Mouse (Mus musculus) large intestine, adult 2 months (tissue): ENCODE measurements at regions not wholly inside any gene's neighbourhood (a gene's known extent, or its start where the extent isn't known, plus 50 kb on each side); places are given as distances from the start of the nearest gene placed in this dataset.

Experiments
- DNase-seq: peaks from one replicate; pipeline ENCODE4 v3.0.0-alpha.2; 2012; ENCODE audit warnings: low read depth, low spot score
- WGBS: fragments of 180-500 bp; shearing (Covaris S2); methylation state at CpG from one replicate; pipeline ENCODE4 v1.1.7; 2018; 5-methylcytosine and 5-hydroxymethylcytosine counted together

DNA sequence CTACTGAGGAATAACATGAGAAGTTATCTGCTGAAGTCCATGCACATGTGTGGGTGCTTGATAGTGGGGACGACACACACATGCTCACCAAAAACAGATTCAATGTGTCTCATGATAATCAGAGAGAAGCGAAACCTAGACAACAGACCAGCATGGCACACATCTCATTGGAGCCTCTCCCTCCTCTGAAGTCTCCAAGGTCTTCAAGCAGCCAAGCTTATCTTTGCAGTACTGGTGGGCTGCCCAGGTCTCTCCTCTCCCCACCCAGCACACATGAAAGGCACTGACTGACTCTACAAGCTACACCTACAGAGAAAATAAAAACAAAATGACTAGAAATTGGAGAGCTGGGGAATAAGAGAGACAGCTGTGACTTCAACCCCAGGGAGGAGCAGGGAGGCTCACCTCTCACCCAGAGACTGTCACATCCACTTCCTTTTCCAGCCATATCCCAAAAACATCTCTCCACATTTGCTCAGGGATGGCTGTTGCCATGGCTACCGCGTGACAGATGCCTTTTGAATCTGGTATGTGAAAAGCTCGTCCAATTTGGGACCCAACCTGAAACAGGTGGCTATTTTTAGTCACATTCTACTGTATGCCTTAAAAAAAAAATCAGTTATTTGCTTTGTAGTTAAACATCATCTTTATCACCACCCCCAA lies 62.7 kb upstream of the Lclat1 start:
- 77% methylated on average over 5 of the region's 5 CpGs for WGBS
- DNase-seq, result no peak

DNA sequence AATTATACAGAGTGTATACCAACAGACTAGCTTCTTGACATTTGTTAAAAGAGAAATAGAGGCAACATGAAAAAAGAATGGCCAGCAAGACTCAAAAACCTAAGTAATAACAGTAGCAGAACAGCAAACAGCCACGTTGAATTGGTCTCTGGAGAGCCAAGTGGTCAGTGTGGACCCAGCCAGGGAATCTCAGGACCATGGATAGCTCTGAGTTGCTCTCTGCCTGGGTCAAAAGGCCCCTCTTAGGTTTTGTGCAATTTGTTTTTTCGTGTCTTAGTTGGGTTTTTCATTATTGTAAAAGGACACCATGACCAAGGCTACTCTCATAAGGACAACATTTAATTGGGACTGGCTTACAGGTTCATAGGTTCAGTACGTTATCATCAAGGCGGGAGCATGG lies 60.8 kb upstream of the Lclat1 start:
- WGBS, result 54% methylated on average over 4 of the region's 4 CpGs
- no peak for DNase-seq

DNA sequence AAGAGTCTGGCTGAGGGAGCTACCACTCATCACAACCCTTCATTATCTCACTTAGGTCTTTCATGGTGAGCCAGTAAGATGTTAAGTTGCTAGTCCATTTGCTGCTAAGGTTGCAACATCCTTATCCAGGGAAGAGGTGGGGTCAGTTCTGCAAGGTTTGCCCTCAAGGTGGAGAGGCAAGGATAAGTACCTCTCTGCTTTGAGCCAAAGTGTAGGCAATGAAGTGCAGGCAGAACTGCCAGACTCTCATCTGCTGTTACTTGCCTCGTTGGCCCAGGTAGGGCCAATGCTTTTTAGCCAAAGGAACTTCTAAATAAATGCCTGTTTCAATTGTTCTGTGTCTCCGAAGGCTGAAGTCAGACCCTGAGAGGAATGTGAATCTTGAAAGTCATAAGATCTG lies 59.6 kb upstream of the Lclat1 start:
- no peak for DNase-seq
- 81% methylated on average over 2 of the region's 2 CpGs for WGBS

DNA sequence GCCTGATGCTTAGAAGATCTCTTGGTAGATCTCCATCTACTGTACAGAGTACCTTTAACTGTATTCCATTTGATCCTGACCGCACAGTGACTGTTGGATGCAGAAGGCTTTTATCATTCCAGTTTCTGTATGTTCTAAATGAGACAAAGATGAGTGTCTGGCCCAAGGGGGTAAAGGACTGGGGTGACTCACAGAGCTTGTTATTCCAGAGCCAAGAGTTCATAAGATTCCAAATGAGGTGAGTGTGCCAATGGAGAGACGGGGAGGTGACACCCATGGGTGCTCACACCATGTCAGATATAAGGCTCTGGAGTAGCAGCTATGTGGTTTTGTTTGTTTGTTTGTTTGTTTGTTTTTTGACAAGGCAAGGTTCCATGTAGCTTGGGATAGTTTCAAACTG lies 54.8 kb upstream of the Lclat1 start:
- whole genome bisulfite sequencing, result 79% methylated on average over 2 of the region's 2 CpGs
- no peak for DNase-seq

DNA sequence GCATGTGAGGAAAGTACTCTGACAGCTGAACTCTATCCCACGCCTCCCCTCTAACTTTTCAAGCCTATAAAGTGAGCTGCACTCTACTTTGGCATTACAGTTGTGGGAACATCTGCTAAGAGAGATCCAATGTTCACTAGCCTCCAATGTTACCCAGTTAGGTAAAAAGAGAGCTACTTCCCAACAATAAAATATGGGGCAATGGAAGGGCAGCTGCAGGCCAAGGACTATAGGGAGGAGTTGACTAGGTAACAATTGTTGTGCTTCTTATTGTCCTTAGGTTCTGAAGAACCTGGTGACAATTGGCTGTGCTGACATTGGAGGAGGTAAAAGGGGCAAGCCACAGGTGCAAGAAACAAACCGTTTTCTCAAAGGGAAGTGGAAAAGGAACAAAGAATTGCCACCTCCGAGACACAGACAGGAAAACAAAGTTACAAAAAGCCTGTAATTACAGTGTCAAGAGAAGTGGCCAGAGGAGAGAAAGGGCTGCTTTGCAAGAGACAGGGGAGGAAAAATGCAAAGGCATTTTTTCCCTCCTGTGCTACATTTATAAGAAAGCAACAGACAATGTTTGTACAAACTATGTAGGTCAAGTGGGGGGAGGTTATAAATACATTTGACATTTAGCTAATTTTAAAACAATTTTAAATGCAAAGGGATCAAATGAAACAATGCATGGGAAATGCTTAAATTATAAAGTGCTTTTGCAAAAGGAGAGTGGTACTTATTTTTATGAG lies 54.1 kb upstream of the Lclat1 start:
- no peak for DNase-seq
- 36% methylated on average over 3 of the region's 3 CpGs for WGBS

DNA sequence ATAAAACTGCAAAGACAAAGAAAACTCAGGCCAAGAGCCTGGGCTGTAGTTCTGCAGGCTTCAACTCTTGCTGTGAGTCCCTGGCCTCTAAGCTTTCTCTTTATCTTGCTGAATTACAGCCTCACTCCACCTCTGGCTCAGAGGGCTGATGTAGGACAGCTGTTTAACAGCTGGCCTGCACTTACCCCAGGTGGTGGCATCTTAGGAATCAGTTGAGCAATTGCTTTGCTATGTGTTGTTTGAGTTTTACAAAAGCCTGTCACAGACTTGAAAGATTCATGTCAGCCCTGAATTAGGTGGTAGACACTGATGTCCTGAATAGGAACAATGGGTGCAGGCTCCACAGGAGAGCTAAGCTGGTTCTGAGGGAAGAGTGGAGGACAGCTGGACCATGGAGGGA lies 53.6 kb upstream of the Lclat1 start:
- DNase-seq, result no peak

DNA sequence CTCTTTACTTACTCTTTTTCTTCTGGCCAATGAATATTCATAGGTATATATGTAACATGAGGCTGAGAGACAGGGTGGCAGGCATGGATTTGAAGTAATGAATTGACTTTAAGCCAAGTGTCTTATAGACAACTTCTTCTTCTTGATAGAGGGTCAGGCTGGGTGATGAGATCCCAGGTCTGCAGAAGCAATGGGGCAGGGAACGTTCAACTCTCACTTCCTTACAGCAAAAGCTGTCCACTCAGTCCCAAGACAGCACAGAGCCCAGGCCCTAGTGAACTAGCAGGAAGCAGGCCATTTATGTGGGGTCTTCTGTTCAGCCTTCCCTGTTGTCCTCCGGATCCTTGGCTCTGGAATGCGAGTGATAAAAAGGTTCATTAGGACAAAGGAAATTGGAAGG lies 52.6 kb upstream of the Lclat1 start:
- WGBS, result 80% methylated on average over 3 of the region's 3 CpGs
- no peak for DNase-seq

DNA sequence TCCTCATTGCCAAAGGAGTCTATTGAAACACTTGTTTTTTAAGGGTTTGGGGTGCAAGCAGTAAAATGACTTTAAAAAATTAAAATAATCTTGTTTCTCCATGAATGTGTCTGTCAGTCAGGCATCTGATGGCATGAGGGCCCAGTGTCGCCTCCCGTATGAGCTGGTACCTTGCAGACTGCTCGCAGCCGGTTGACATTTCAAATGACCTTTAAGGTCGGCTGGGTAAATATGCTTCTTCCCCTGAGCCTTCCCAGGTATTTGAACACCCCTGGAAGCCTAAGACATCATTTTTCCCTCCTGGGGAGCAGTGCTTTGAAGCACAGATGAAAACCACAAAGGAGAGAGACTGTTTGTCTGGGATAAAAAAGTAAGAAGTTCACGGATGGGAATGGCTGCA lies 52.2 kb upstream of the Lclat1 start:
- WGBS, result 81% methylated on average over 6 of the region's 6 CpGs
- DNase-seq, result no peak

DNA sequence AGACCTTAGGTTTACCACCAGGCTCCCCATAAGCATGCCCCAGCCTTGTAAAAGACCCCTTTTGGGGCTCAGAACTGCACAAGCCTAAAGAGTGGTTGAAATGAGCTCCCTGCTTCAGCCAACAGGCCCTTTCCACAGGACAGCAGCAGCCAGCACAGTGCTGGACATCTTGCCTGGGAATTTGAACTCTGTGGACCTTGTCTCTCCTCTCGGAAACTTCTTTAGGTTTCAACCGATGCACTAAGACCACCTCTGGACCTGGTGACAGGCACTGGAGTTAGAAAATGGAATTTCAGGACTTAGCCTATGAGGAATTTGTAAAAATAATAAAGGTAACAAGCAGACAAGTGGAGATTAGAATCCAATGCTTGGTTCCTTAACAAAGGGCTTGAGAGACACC lies 51.2 kb upstream of the Lclat1 start:
- 95% methylated on average over 2 of the region's 2 CpGs for WGBS

More for the DNA sequence above, 51.2 kb upstream of the Lclat1 start:
- no peak for DNase-seq
